Mouse (Mus musculus): ENCODE measurements around the gene Fam102a.
"Not testable (repeated sequence)": the region's sequence is repeated elsewhere in the genome, so short reads cannot be mapped to it uniquely, and the experiment has no call there.

Fam102a gene

GRCm38 (mm10) chr2:32534733-32535471 lies at the start of gene Fam102a:
Gene Fam102a (plus strand): TSS chr2:32535332.
- in situ Hi-C loops (cut with MboI; ENCODE audit: low sequenced_read_pairs): no loop called here

GRCm38 (mm10) chr2:32485751-32486150 lies 49.4 kb upstream of the Fam102a start:
- in situ Hi-C loops (cut with MboI; ENCODE audit: low sequenced_read_pairs): loop anchor here (5.0 kb wide), 2 partner anchors 77 to 83 kb away; no protein-coding TSS in a partner anchor

GRCm38 (mm10) chr2:32486155-32486554 lies 49.0 kb upstream of the Fam102a start:
- in situ Hi-C loops (cut with MboI; ENCODE audit: low sequenced_read_pairs): loop anchor here (5.0 kb wide), 2 partner anchors 76 to 84 kb away; no protein-coding TSS in a partner anchor

DNA sequence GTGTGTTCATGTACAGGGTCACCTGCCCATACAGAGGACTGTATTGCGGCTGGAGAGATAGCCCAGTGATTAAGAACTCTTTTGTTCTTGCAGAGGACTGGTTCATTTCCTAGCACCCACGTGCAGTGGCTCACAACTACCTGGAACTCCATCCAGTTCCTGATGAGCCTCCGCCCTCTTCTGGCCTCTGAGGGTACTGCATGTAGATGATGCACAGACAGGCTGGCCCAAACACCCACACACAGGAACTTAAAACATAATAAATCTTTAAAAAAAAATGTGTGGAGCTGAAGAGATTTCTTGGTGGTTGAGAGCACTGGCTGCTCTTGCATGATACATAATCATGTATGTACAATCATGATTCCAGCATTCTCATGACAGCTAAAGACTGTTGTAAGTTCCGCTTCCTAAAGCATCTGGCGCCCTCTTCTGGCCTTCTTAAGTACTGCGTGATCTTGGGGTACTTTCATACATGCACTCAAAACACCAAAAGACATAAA lies 48.0 kb upstream of the Fam102a start:
- in situ Hi-C loops (cut with MboI; ENCODE audit: low sequenced_read_pairs): loop anchor here (5.0 kb wide), 2 partner anchors 75 to 85 kb away; no protein-coding TSS in a partner anchor

GRCm38 (mm10) chr2:32488679-32489078 lies 46.5 kb upstream of the Fam102a start:
- in situ Hi-C loops (cut with MboI; ENCODE audit: low sequenced_read_pairs): loop anchor here (5.0 kb wide), 2 partner anchors 74 to 86 kb away; no protein-coding TSS in a partner anchor

DNA sequence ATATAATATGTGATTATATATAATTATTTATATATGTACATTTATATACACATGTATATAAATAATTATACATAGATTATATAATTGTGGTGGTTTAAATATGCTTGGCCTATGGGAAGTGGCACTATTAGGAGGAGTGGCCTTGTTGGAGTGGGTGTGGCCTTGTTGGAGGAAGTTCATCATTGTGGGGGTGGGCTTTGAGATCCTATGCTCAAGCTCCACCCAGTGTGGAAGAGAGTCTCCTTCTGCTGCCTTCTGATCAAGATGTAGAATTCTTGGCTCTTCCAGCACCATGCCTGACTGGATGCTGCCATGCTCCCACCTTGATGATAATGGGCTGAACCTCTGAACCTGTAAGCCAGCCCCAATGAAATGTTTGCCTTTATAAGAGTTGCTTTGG lies 44.4 kb upstream of the Fam102a start:
- in situ Hi-C loops (cut with MboI; ENCODE audit: low sequenced_read_pairs): not testable (repeated sequence)

DNA sequence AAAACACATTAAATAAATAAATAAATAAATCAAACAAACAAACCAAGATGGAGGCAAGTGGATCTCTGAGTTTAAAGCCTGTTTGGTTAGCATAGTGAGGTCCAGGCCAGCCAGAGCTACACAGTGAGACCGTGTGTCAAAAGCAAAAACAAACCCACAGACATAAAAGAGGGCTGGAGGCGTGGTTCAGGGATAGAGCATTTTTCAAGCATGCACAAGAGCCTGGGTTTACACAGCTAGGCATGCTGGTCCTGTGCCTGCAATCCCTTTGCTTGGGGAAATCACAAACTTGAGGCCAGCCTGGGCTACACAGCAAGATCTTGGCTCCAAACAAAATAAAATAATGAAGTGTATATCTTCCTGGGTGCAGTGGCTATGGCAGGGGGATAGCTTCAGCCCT lies 42.5 kb upstream of the Fam102a start:
- in situ Hi-C loops (cut with MboI; ENCODE audit: low sequenced_read_pairs): no loop called here

DNA sequence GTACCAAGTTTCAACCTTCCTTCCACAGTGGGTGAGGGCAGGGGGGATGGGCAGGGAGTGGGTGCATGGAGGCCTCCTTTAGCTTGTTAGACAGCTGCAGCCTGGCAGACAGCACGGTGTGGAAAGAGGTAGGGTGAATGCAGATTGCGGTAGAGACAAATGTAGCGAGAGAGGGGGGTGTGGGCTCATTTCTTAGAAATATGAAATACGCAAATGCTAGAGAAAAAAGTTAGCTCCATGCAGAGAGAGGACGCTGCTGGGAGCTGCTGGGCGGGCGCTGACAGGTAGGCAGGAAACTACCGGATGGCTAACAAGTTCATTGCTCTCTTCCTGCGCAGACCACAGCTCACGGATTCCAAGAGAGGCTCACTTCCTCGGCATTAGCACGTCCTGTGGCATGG lies 41.8 kb upstream of the Fam102a start:
- in situ Hi-C loops (cut with MboI; ENCODE audit: low sequenced_read_pairs): no loop called here

- in situ Hi-C loops (cut with MboI; ENCODE audit: low sequenced_read_pairs): no loop called here
These were observed 40.6 kb upstream of the Fam102a start for GRCm38 (mm10) chr2:32494522-32494921.

DNA sequence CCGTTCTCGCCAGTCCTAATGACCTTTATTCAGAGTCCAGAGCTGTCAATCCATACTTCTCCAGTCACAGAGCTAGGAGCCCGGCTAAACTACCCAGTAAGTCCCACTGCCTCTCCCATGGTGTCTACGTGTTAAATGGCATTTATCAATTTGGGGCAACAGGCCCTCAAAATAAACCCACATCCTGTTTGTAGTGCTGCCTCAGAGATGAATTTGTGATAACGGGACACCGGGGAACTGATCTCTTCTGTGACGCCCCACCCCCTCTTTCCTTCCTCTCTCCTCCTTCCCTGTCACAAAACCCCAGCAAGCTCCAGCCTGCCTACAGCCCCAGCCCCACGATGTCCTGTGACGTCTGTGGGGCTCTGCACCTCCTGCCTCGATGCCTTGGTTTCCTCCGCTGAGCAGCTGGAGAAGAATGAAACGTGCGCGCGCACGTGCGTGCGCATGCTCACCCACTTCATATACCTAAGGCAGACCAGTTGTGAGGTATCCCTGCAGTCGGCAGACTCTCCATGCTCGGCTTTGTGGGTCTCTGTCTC lies 39.9 kb upstream of the Fam102a start:
- in situ Hi-C loops (cut with MboI; ENCODE audit: low sequenced_read_pairs): no loop called here

DNA sequence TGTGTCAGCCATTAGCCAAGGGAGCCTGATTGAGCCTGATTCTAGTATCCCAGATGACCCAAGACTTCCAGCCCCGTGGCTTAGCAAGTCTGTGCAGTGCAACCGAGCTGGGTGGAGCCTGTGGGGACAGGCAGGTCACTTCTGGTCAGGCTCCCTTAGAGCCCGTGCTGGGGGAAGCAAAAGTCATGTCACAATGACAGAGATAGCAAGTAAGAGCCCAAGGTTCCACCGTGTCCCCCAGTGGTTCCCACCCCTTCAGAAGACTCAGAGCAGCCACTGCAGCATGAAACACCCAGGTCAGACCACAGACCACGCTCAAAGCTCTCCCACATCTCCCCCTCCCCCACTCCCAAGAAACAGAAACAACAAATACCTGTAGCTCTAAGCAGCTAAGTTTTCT lies 38.9 kb upstream of the Fam102a start:
- in situ Hi-C loops (cut with MboI; ENCODE audit: low sequenced_read_pairs): no loop called here

- in situ Hi-C loops (cut with MboI; ENCODE audit: low sequenced_read_pairs): no loop called here
These were observed 35.8 kb upstream of the Fam102a start for GRCm38 (mm10) chr2:32499365-32499764.

GRCm38 (mm10) chr2:32500461-32500860 lies 34.7 kb upstream of the Fam102a start:
- in situ Hi-C loops (cut with MboI; ENCODE audit: low sequenced_read_pairs): no loop called here

DNA sequence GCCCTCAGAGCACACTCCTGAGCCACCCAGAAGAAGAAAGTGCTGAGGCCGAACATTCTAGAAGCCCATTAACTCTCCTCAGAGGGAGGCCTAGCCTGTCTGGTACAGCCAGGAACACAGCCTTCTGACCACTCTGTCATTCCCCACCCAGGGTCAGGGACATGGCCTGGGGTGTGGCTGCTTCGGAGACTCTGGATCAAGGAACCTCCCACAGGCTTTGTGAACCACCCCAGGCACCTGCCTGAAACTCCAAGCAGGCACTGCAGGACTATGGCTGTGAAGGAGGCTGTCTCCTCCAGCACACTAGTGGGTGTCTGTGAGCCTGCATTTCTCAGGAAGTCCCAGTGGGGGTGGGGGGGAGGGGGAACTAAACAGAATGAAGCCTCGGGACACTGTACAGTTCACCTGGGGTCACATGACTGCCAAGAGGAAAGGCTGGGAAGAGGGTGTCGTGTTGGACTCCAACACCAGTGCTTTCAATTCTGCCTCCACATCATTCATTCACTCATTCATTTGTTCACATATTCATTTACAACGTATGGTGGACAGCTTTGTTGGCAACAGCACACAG lies 33.3 kb upstream of the Fam102a start:
- in situ Hi-C loops (cut with MboI; ENCODE audit: low sequenced_read_pairs): no loop called here

GRCm38 (mm10) chr2:32502843-32503242 lies 32.3 kb upstream of the Fam102a start:
- in situ Hi-C loops (cut with MboI; ENCODE audit: low sequenced_read_pairs): no loop called here

DNA sequence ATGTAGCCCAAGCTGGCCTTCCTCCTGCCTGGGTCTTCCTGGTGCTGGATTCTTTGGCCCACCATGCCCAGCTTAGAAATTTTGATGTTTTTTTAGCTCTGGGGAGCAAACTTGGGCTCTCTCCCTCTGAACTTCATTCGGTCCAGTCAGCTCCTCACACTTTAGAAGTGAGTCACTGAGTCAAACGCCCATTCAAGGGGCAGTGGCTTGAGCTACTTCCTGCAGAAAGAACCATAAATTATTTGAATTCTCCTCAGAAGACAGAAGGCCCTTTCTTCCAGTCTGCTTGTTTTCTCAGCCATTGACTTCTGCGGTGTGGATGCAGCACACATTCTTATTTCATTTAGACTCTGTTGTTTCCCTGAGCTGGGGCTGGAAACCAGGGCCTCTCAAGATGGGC lies 31.5 kb upstream of the Fam102a start:
- in situ Hi-C loops (cut with MboI; ENCODE audit: low sequenced_read_pairs): no loop called here

DNA sequence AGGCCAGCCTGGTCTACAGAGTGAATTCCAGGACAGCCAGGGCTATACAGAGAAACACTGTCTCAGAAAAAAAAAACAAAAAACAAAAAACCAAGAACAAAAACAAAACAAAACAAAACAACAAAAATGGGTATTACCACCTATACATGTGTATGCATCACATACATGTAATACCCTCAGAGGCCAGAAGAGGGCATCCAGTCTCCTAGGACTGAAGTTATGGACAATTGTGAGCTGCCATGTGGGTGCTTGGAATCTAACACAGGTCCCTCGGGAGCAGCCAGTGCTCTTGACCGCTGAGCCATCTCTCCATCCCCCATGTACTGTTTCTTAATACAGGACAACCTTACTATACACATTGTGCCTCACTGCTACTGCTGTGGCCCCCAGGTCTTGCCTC lies 29.6 kb upstream of the Fam102a start:
- in situ Hi-C loops (cut with MboI; ENCODE audit: low sequenced_read_pairs): no loop called here

GRCm38 (mm10) chr2:32506673-32507668 lies 28.2 kb upstream of the Fam102a start:
- in situ Hi-C loops (cut with MboI; ENCODE audit: low sequenced_read_pairs): no loop called here

- in situ Hi-C loops (cut with MboI; ENCODE audit: low sequenced_read_pairs): no loop called here
These were observed 27.2 kb upstream of the Fam102a start for GRCm38 (mm10) chr2:32507906-32508305.

DNA sequence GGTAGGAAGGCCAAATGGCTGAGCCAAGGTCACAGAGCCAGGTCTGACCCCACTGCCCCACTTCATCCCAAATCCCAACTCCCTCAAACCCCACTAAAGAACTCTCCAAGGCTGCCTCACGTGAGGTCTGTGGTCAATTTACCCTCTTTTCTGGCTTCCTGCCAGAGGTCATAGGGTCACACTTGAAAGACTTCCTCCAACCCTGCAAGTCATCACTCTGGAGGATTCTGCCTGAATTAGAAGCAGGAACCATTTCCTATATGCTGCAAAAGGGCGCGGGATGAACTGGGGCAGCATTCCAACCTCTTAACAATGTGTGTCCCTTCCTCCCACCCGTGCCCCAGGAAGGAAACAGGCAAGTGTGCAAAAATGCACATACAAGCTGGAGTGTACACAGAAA lies 25.8 kb upstream of the Fam102a start:
- in situ Hi-C loops (cut with MboI; ENCODE audit: low sequenced_read_pairs): no loop called here

DNA sequence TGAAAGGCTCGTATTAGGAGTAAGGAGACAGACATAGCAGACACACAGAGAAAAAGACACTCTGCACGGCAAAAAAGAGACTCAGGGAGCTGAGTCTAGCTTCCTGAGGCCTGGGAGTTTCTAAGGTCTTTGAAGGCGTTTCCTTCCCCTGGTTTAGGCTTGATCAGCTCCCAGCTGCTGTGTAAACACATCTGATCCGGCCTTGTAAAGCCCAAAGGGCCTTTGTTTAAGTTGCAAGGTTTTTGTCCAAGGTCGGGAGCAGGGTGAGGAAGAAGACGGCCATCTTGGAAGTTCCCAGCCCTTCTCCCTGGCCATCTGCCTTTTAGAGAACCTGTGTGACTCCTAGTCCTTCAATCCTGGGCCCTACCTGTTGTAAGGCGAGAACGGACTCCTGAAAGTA lies 25.2 kb upstream of the Fam102a start:
- in situ Hi-C loops (cut with MboI; ENCODE audit: low sequenced_read_pairs): no loop called here

All from CH12F3 (cell line).